In genomic region chr7:145148902-145149301, GRCm38 (mm10) we compare ENCODE assay signal across 30 mouse cellular contexts. TPM values are rescaled to one million over a fixed set of nuclear protein-coding genes. Genes with fewer than 3 reads are reported as not detected.
DNase-seq lines count a peak whose midpoint lies in the region; ATAC-seq lines count a peak whose summit lies in the region.
"Had no signal": no experiment of that assay in that cellular context is flagged by ENCODE, and none has a peak within 500 bp of the region (broad histone marks: within the 10 kb centered on the region; RNA-seq: fewer than 3 reads in every experiment).

No protein-coding gene starts in this region.

- no peaks in the 10 kb centered on the region for H3K9me3 ChIP-seq in forebrain, embryonic 10.5 days
- no peaks in the 10 kb centered on the region for H3K9me3 ChIP-seq in forebrain, embryonic 16.5 days (ENCODE audit: control insufficient read depth, low read length)
- H3K9me3 ChIP-seq: embryonic facial prominence, embryonic 12.5 days; embryonic facial prominence, embryonic 15.5 days; forebrain, embryonic 15.5 days; G1E; heart, embryonic 15.5 days had no signal

- no peak overlapping the region for H3K4me3 ChIP-seq in forebrain, embryonic 10.5 days
- H3K4me3 ChIP-seq in forebrain, embryonic 16.5 days (replicated peaks; ENCODE audit: low read length) = no peak overlapping the region
- H3K4me3 ChIP-seq in macrophage (ENCODE audit: inconsistent target) = no peak overlapping the region
- H3K4me3 ChIP-seq: embryonic facial prominence, embryonic 12.5 days; embryonic facial prominence, embryonic 15.5 days; forebrain, embryonic 12.5 days; forebrain, embryonic 15.5 days; heart, embryonic 12.5 days; heart, embryonic 15.5 days had no signal

- H3K27ac ChIP-seq in forebrain, embryonic 10.5 days = peak overlapping the region; percentile 2; the same call in 1 of the 2 replicates
- H3K27ac ChIP-seq in forebrain, embryonic 16.5 days (ENCODE audit: low read length) = no peak overlapping the region
- peak overlapping the region; percentile 32 for H3K27ac ChIP-seq in macrophage
- H3K27ac ChIP-seq: embryonic facial prominence, embryonic 12.5 days; embryonic facial prominence, embryonic 15.5 days; forebrain, embryonic 12.5 days; forebrain, embryonic 15.5 days; heart, embryonic 15.5 days; hindbrain, embryonic 14.5 days; hindbrain, postnatal 0 days had no signal

- H3K4me2 ChIP-seq in forebrain, embryonic 16.5 days (ENCODE audit: low read length) = no peak overlapping the region
- H3K4me2 ChIP-seq: embryonic facial prominence, embryonic 12.5 days; embryonic facial prominence, embryonic 15.5 days; forebrain, embryonic 12.5 days; forebrain, embryonic 15.5 days; heart, embryonic 12.5 days; heart, embryonic 15.5 days; hindbrain, embryonic 14.5 days had no signal

- 0 out of 2 replicates have a peak, but pooled peaks cover 3% of the 10 kb centered on the region for H3K27me3 ChIP-seq in forebrain, embryonic 10.5 days (ENCODE audit: poor library complexity, severe bottlenecking)
- no peaks in the 10 kb centered on the region for H3K27me3 ChIP-seq in forebrain, embryonic 16.5 days (replicated peaks; ENCODE audit: control insufficient read depth, insufficient read depth, low read length)
- H3K27me3 ChIP-seq: embryonic facial prominence, embryonic 12.5 days; embryonic facial prominence, embryonic 15.5 days; forebrain, embryonic 12.5 days; forebrain, embryonic 15.5 days; heart, embryonic 12.5 days; heart, embryonic 15.5 days; Patski had no signal

- no peaks in the 10 kb centered on the region for H3K79me2 ChIP-seq in macrophage (ENCODE audit: inconsistent target)

- ATAC-seq in forebrain, embryonic 16.5 days = no peak
- ATAC-seq in megakaryocyte-erythroid progenitor cell, adult 5-6 weeks (replicated peaks; ENCODE audit: low FRiP score, low TSS enrichment, poor library complexity, severe bottlenecking) = 0 out of 2 replicates have a peak, but pooled peaks have one; percentile 31
- ATAC-seq: forebrain, embryonic 15.5 days; hindbrain, postnatal 0 days; inflammation-experienced regulatory T-cells, adult 6 months; Patski had no signal

- no peak overlapping the region for H3K9ac ChIP-seq in forebrain, embryonic 16.5 days (replicated peaks; ENCODE audit: low read depth, low read length)
- H3K9ac ChIP-seq: embryonic facial prominence, embryonic 12.5 days; embryonic facial prominence, embryonic 15.5 days; forebrain, embryonic 12.5 days; forebrain, embryonic 15.5 days; heart, embryonic 12.5 days; heart, embryonic 15.5 days; hindbrain, embryonic 14.5 days had no signal

- 0 out of 2 replicates have a peak, but pooled peaks cover under 1% of the 10 kb centered on the region for H3K4me1 ChIP-seq in forebrain, embryonic 10.5 days
- H3K4me1 ChIP-seq in forebrain, embryonic 16.5 days (replicated peaks; ENCODE audit: control insufficient read depth, insufficient read depth, low read length) = no peaks in the 10 kb centered on the region
- H3K4me1 ChIP-seq: forebrain, embryonic 12.5 days; forebrain, embryonic 15.5 days; heart, embryonic 12.5 days; heart, embryonic 15.5 days had no signal

- no peak for DNase-seq in forebrain, embryonic 10.5 days (ENCODE audit: extremely low spot score, low spot score)
- no peak for DNase-seq in thymus, postnatal 0 days (ENCODE audit: low spot score)
- DNase-seq in layer of hippocampus, adult 9-10 months (ENCODE audit: low spot score) = no peak
- DNase-seq: adrenal gland, postnatal 10 days; adrenal gland, postnatal 36 days; B cell, adult 2 months; cerebellum, adult 18-20 months; cerebellum, adult 9-10 months; cerebellum, postnatal 14 days; gastrocnemius, postnatal 10 days; heart, adult 18-20 months; heart, postnatal 10 days; heart, postnatal 36 days had no signal

- H3K36me3 ChIP-seq in forebrain, embryonic 10.5 days (replicated peaks) = no peaks in the 10 kb centered on the region
- no peaks in the 10 kb centered on the region for H3K36me3 ChIP-seq in forebrain, embryonic 16.5 days (ENCODE audit: control insufficient read depth, insufficient read depth)
- no peaks in the 10 kb centered on the region for H3K36me3 ChIP-seq in macrophage (ENCODE audit: inconsistent target)
- H3K36me3 ChIP-seq: embryonic facial prominence, embryonic 12.5 days; embryonic facial prominence, embryonic 15.5 days; forebrain, embryonic 12.5 days; forebrain, embryonic 15.5 days; G1E; heart, embryonic 12.5 days; heart, embryonic 15.5 days had no signal

- 89% methylated on average over 4 of the region's 4 CpGs for WGBS in forebrain, embryonic 10.5 days
- 89% methylated on average over 4 of the region's 4 CpGs for WGBS in forebrain, embryonic 16.5 days
- 40% methylated on average over 4 of the region's 4 CpGs for WGBS in macrophage (ENCODE audit: missing documents)

RNA-seq across cellular contexts. Expression of gene 1810010D01Rik, which starts 59.0 kb away (rescaled TPM):
- 0.16 and 0.31 TPM in 2 replicates for polyA plus RNA-seq in forebrain, embryonic 10.5 days (2016; fragmentation: Nextera tagmentation; extraction: Ambion mirVana)
- not detected in 2 replicates for polyA plus RNA-seq in forebrain, embryonic 16.5 days (2015; fragmentation: Nextera tagmentation; extraction: Ambion mirVana)
- total RNA-seq in macrophage (2018; cell fraction: chromatin; rRNA removed) = 10 to 100 TPM in 25 of 26 experiments, 1 to 10 TPM in 1; 8.7 to 72.3 (median 42.7) TPM
- 1 to 10 TPM in 4 of 26 experiments, under 1 TPM in 14, not detected in 8; 0.14 to 2.5 (median 0.49) TPM for total RNA-seq in macrophage (2018; cell fraction: cytosol; rRNA removed)
- total RNA-seq in macrophage (2018; cell fraction: nucleus; rRNA removed) = 10 to 100 TPM in 23 of 26 experiments, 1 to 10 TPM in 3; 5.1 to 36.9 (median 20.4) TPM
- polyA plus RNA-seq in macrophage (2018) = 2.7 TPM in 1 of 3 replicates, not detected in the others
- total RNA-seq in megakaryocyte-erythroid progenitor cell, adult 5-6 weeks (2014; fragmentation: Nextera tagmentation) = 0.45 TPM in 1 of 2 replicates, not detected in the other
- not detected in 2 replicates for total RNA-seq in megakaryocyte-erythroid progenitor cell, adult 5-6 weeks (2017)
- 0.57 TPM in 1 of 2 replicates, not detected in the other for polyA plus RNA-seq in thymus, postnatal 0 days (2015; fragmentation: Nextera tagmentation; extraction: Ambion mirVana)
- total RNA-seq: adrenal gland, adult 18-20 months; CH12.LX; G1E; gastrocnemius, adult 18-20 months; heart, postnatal 10 days; heart, postnatal 36 days had no signal
- polyA plus RNA-seq: embryonic facial prominence, embryonic 12.5 days; G1E; heart, embryonic 15.5 days; hindbrain, embryonic 14.5 days; hindbrain, postnatal 0 days; inflammation-experienced regulatory T-cells, adult 6 months; Patski had no signal
